Mouse (Mus musculus): ENCODE data around the gene Dusp14.

- no peak for TF ChIP-seq POLR2A (IDR thresholded peaks at IDR 0.05; ENCODE audit: low read depth, low read length)
- no peak for TF ChIP-seq CTCF (IDR thresholded peaks at IDR 0.05; ENCODE audit: extremely low read depth, insufficient read depth, insufficient read length, insufficient replicate concordance)
These were observed 57.5 kb downstream of the Dusp14 start for GRCm38 (mm10) chr11:84011576-84011975.
